Mouse (Mus musculus) intestine, embryonic 15.5 days (tissue): ENCODE measurements around the gene Olfr12. TPM values are rescaled to one million over a fixed set of nuclear protein-coding genes. Genes with fewer than 3 reads are reported as not detected.

ENCODE experiments used
- ATAC-seq: fragments of 200-750 bp; cut with Nextera tagmentation; 2 replicates; pipeline ENCODE4 v1.8.0; 2017; ENCODE audit warnings: moderate TSS enrichment, moderate library complexity
- H3K27ac ChIP-seq: fragments of 300-500 bp; sonication (generic); 2 replicates; pipeline ENCODE4 v1.5.1; 2015; ENCODE audit warnings: mild to moderate bottlenecking, inconsistent platforms
- H3K27me3 ChIP-seq: fragments of 300-500 bp; sonication (generic); replicated peaks from 2 replicates; pipeline ENCODE4 v1.6.1; 2015; ENCODE audit warnings: inconsistent platforms
- H3K36me3 ChIP-seq: fragments of 300-500 bp; sonication (generic); 2 replicates; pipeline ENCODE4 v1.6.1; 2015; ENCODE audit warnings: inconsistent platforms
- H3K4me1 ChIP-seq: fragments of 300-500 bp; sonication (generic); replicated peaks from 2 replicates; pipeline ENCODE4 v1.6.1; 2015; ENCODE audit warnings: inconsistent platforms
- H3K4me2 ChIP-seq: fragments of 300-500 bp; sonication (generic); replicated peaks from 2 replicates; pipeline ENCODE4 v1.6.1; 2015; ENCODE audit warnings: mild to moderate bottlenecking, inconsistent platforms
- H3K4me3 ChIP-seq: fragments of 300-500 bp; sonication (generic); replicated peaks from 2 replicates; pipeline ENCODE4 v1.5.1; 2015; ENCODE audit warnings: inconsistent platforms
- H3K9ac ChIP-seq: fragments of 300-500 bp; sonication (generic); 2 replicates; pipeline ENCODE4 v1.6.1; 2015; ENCODE audit warnings: inconsistent platforms
- H3K9me3 ChIP-seq: fragments of 300-500 bp; sonication (generic); 2 replicates; pipeline ENCODE4 v1.6.1; 2016; ENCODE audit warnings: inconsistent platforms
- WGBS: fragments of 180-500 bp; shearing (Covaris S2); methylation state at CpG from one replicate; pipeline ENCODE4 v1.1.7; 2015; 5-methylcytosine and 5-hydroxymethylcytosine counted together
- polyA plus RNA-seq: library from polyadenylated mRNA; unstranded; fragments of >200 nt; fragmentation: Nextera tagmentation; extraction: Ambion mirVana; gene quantifications from 2 replicates; pipeline ENCODE4 v1.2.1, GENCODE M21; 2015

Gene Olfr12
- not detected in 2 replicates for polyA plus RNA-seq

- H3K27me3 ChIP-seq = 0 out of 2 replicates have a peak, but pooled peaks cover 4% of the 10 kb centered on the region
- H3K9me3 ChIP-seq = no peaks in the 10 kb centered on the region
- 73% methylated on average over 2 of the region's 2 CpGs for WGBS
- no peak within 1 kb of the TSS for H3K9ac ChIP-seq
- H3K4me3 ChIP-seq = no peak within 1 kb of the TSS
- H3K27ac ChIP-seq = no peak within 1 kb of the TSS
- H3K4me2 ChIP-seq = no peak within 1 kb of the TSS
- no peaks in the 10 kb centered on the region for H3K4me1 ChIP-seq
- no peak for ATAC-seq
- H3K36me3 ChIP-seq = no peaks in the 10 kb centered on the region
Measured at GRCm38 (mm10) chr1:92617488-92617887, at the start of gene Olfr12. Olfr12 (plus strand) TSS chr1:92617788.

GRCm38 (mm10) chr1:92571022-92571421 is 46.6 kb upstream of the Olfr12 start, which contains the start of gene Olfr1413:
Olfr1413 (plus strand) TSS chr1:92571322.
- no peak within 1 kb of the TSS for H3K4me3 ChIP-seq
- WGBS = 89% methylated on average over 3 of the region's 3 CpGs

GRCm38 (mm10) chr1:92585479-92585878 is 32.1 kb upstream of the Olfr12 start, which contains the start of gene Olfr1412:
Olfr1412 (plus strand) TSS chr1:92585779.
- H3K27ac ChIP-seq = no peak within 1 kb of the TSS
- H3K27me3 ChIP-seq = no peaks in the 10 kb centered on the region
- no peaks in the 10 kb centered on the region for H3K4me1 ChIP-seq
- H3K9ac ChIP-seq = no peak within 1 kb of the TSS
- ATAC-seq = no peak
- no peaks in the 10 kb centered on the region for H3K9me3 ChIP-seq
- H3K4me3 ChIP-seq = no peak within 1 kb of the TSS
- WGBS = 90% methylated on average over 2 of the region's 2 CpGs
- H3K36me3 ChIP-seq = no peaks in the 10 kb centered on the region
- no peak within 1 kb of the TSS for H3K4me2 ChIP-seq

More at GRCm38 (mm10) chr1:92571022-92571421, 46.6 kb upstream of the Olfr12 start, which contains the start of gene Olfr1413:
- H3K4me1 ChIP-seq = no peaks in the 10 kb centered on the region
- no peak for ATAC-seq
- H3K27me3 ChIP-seq = no peaks in the 10 kb centered on the region
- no peaks in the 10 kb centered on the region for H3K36me3 ChIP-seq
- no peaks in the 10 kb centered on the region for H3K9me3 ChIP-seq
- no peak within 1 kb of the TSS for H3K9ac ChIP-seq
- no peak within 1 kb of the TSS for H3K4me2 ChIP-seq
- no peak within 1 kb of the TSS for H3K27ac ChIP-seq

- no peak for ATAC-seq
- H3K4me3 ChIP-seq = no peak within 1 kb of the TSS
Measured at GRCm38 (mm10) chr1:92594111-92594510, 23.5 kb upstream of the Olfr12 start, which contains the start of gene Olfr1411. Olfr1411 (plus strand) TSS chr1:92594411.

GRCm38 (mm10) chr1:92596019-92596418 is 21.6 kb upstream of the Olfr12 start:
- no peak overlapping the region for H3K9ac ChIP-seq
- ATAC-seq = peak; percentile 71
- no peak overlapping the region for H3K4me2 ChIP-seq
- WGBS = 72% methylated on average over 3 of the region's 3 CpGs
- H3K27me3 ChIP-seq = no peaks in the 10 kb centered on the region
- no peaks in the 10 kb centered on the region for H3K9me3 ChIP-seq
- H3K4me3 ChIP-seq = no peak overlapping the region
- H3K27ac ChIP-seq = no peak overlapping the region
- no peaks in the 10 kb centered on the region for H3K4me1 ChIP-seq
- H3K36me3 ChIP-seq = no peaks in the 10 kb centered on the region

More at GRCm38 (mm10) chr1:92594111-92594510, 23.5 kb upstream of the Olfr12 start, which contains the start of gene Olfr1411:
- H3K4me1 ChIP-seq = no peaks in the 10 kb centered on the region
- no peak within 1 kb of the TSS for H3K9ac ChIP-seq
- no peaks in the 10 kb centered on the region for H3K27me3 ChIP-seq
- no peaks in the 10 kb centered on the region for H3K9me3 ChIP-seq
- H3K36me3 ChIP-seq = no peaks in the 10 kb centered on the region
- H3K4me2 ChIP-seq = no peak within 1 kb of the TSS
- no peak within 1 kb of the TSS for H3K27ac ChIP-seq

GRCm38 (mm10) chr1:92605482-92605881 is 12.1 kb upstream of the Olfr12 start, which contains the start of gene Olfr1410:
Olfr1410 (plus strand) TSS chr1:92605782.
- H3K27me3 ChIP-seq = no peaks in the 10 kb centered on the region
- no peak within 1 kb of the TSS for H3K9ac ChIP-seq
- no peak within 1 kb of the TSS for H3K4me3 ChIP-seq
- no peak within 1 kb of the TSS for H3K27ac ChIP-seq
- H3K4me2 ChIP-seq = no peak within 1 kb of the TSS
- H3K36me3 ChIP-seq = no peaks in the 10 kb centered on the region
- no peak for ATAC-seq
- no peaks in the 10 kb centered on the region for H3K9me3 ChIP-seq
- 86% methylated on average over 1 of the region's 1 CpGs for WGBS
- no peaks in the 10 kb centered on the region for H3K4me1 ChIP-seq

- H3K27ac ChIP-seq = no peak overlapping the region
Measured at GRCm38 (mm10) chr1:92607711-92608110, 9.9 kb upstream of the Olfr12 start.

GRCm38 (mm10) chr1:92611008-92611407 is 6.6 kb upstream of the Olfr12 start:
- H3K9ac ChIP-seq = no peak overlapping the region
- H3K27ac ChIP-seq = no peak overlapping the region
- no peaks in the 10 kb centered on the region for H3K9me3 ChIP-seq
- H3K36me3 ChIP-seq = no peaks in the 10 kb centered on the region
- H3K4me1 ChIP-seq = no peaks in the 10 kb centered on the region
- WGBS = 5% methylated on average over 5 of the region's 5 CpGs
- H3K27me3 ChIP-seq = no peaks in the 10 kb centered on the region
- no peak overlapping the region for H3K4me2 ChIP-seq
- no peak for ATAC-seq
- no peak overlapping the region for H3K4me3 ChIP-seq

More at GRCm38 (mm10) chr1:92607711-92608110, 9.9 kb upstream of the Olfr12 start:
- H3K4me3 ChIP-seq = no peak overlapping the region
- no peak overlapping the region for H3K4me2 ChIP-seq
- no peak overlapping the region for H3K9ac ChIP-seq
- H3K9me3 ChIP-seq = no peaks in the 10 kb centered on the region
- WGBS = 81% methylated on average over 4 of the region's 4 CpGs
- no peaks in the 10 kb centered on the region for H3K36me3 ChIP-seq
- H3K27me3 ChIP-seq = no peaks in the 10 kb centered on the region
- no peak for ATAC-seq
- no peaks in the 10 kb centered on the region for H3K4me1 ChIP-seq

- H3K27me3 ChIP-seq = 0 out of 2 replicates have a peak, but pooled peaks cover 4% of the 10 kb centered on the region
- H3K4me1 ChIP-seq = no peaks in the 10 kb centered on the region
- no peak overlapping the region for H3K9ac ChIP-seq
- no peaks in the 10 kb centered on the region for H3K9me3 ChIP-seq
- no peak overlapping the region for H3K27ac ChIP-seq
- no peaks in the 10 kb centered on the region for H3K36me3 ChIP-seq
- 49% methylated on average over 4 of the region's 4 CpGs for WGBS
- no peak for ATAC-seq
- H3K4me3 ChIP-seq = no peak overlapping the region
- H3K4me2 ChIP-seq = no peak overlapping the region
Measured at GRCm38 (mm10) chr1:92613175-92613574, 4.4 kb upstream of the Olfr12 start.

- Histone ChIP-seq H3K36me3 (no peaks in the 10 kb centered on the region), H3K4me3 (no peak overlapping the region), H3K27me3 (0 out of 2 replicates have a peak, but pooled peaks cover 4% of the 10 kb centered on the region), H3K9ac (no peak overlapping the region), H3K9me3 (no peaks in the 10 kb centered on the region), H3K4me1 (no peaks in the 10 kb centered on the region), H3K27ac (no peak overlapping the region), H3K4me2 (no peak overlapping the region)
- WGBS = 13% methylated on average over 1 of the region's 1 CpGs
- ATAC-seq = no peak
Measured at GRCm38 (mm10) chr1:92614516-92614915, 3.1 kb upstream of the Olfr12 start.

- ATAC-seq = no peak
- no peak overlapping the region for H3K4me3 ChIP-seq
- no peak overlapping the region for H3K27ac ChIP-seq
- no peak overlapping the region for H3K4me2 ChIP-seq
- H3K36me3 ChIP-seq = no peaks in the 10 kb centered on the region
- WGBS = 74% methylated on average over 1 of the region's 1 CpGs
- no peaks in the 10 kb centered on the region for H3K4me1 ChIP-seq
- no peak overlapping the region for H3K9ac ChIP-seq
- H3K9me3 ChIP-seq = no peaks in the 10 kb centered on the region
- 0 out of 2 replicates have a peak, but pooled peaks cover 4% of the 10 kb centered on the region for H3K27me3 ChIP-seq
Measured at GRCm38 (mm10) chr1:92616046-92616445, 1.5 kb upstream of the Olfr12 start.

GRCm38 (mm10) chr1:92618360-92618759 is 772 bp downstream of the Olfr12 start:
- H3K4me2 ChIP-seq = no peak overlapping the region
- H3K36me3 ChIP-seq = no peaks in the 10 kb centered on the region
- H3K27me3 ChIP-seq = 0 out of 2 replicates have a peak, but pooled peaks cover 4% of the 10 kb centered on the region
- H3K9ac ChIP-seq = no peak overlapping the region
- H3K4me3 ChIP-seq = no peak overlapping the region
- no peaks in the 10 kb centered on the region for H3K4me1 ChIP-seq
- no peak for ATAC-seq
- H3K27ac ChIP-seq = no peak overlapping the region
- H3K9me3 ChIP-seq = no peaks in the 10 kb centered on the region
- 57% methylated on average over 4 of the region's 4 CpGs for WGBS

GRCm38 (mm10) chr1:92628227-92628626 is 10.6 kb downstream of the Olfr12 start:
- 75% methylated on average over 4 of the region's 4 CpGs for WGBS
- Histone ChIP-seq H3K27me3 (no peaks in the 10 kb centered on the region), H3K4me3 (no peak overlapping the region), H3K9ac (no peak overlapping the region), H3K4me1 (no peaks in the 10 kb centered on the region), H3K27ac (no peak overlapping the region), H3K9me3 (no peaks in the 10 kb centered on the region), H3K36me3 (no peaks in the 10 kb centered on the region), H3K4me2 (no peak overlapping the region)
- no peak for ATAC-seq
